Mouse (Mus musculus) heart, adult 2 months (tissue): ENCODE data around the gene Pdk2. TPM values are rescaled to one million over a fixed set of nuclear protein-coding genes. Genes with fewer than 3 reads are reported as not detected.

ENCODE experiments used
- DNase-seq, 2 experiments: peaks; one replicate each; pipeline ENCODE4 v3.0.0; 2021
- H3K27ac ChIP-seq: fragments of 200-600 bp; 2 replicates; pipeline ENCODE4 v1.8.1; 2022
- H3K27me3 ChIP-seq: fragments of 200-500 bp; 2 replicates; pipeline ENCODE4 v1.6.1; 2012; ENCODE audit warnings: mild to moderate bottlenecking, low read length, inconsistent platforms, mixed read lengths; ENCODE audit not compliant: control insufficient read depth, insufficient read depth
- H3K36me3 ChIP-seq: fragments of 200-500 bp; 2 replicates; pipeline ENCODE4 v1.6.1; 2012; ENCODE audit warnings: low read length, inconsistent platforms; ENCODE audit not compliant: control insufficient read depth, insufficient read depth
- H3K4me1 ChIP-seq: fragments of 200-500 bp; 2 replicates; pipeline ENCODE4 v1.6.1; 2011; ENCODE audit warnings: low read length; ENCODE audit not compliant: control insufficient read depth, insufficient read depth
- H3K4me3 ChIP-seq: fragments of 200-600 bp; 2 replicates; pipeline ENCODE4 v1.8.1; 2022
- H3K79me2 ChIP-seq: fragments of 200-500 bp; replicated peaks from 2 replicates; pipeline ENCODE4 v1.6.1; 2012; ENCODE audit warnings: mild to moderate bottlenecking, inconsistent platforms, low read length, moderate library complexity, mixed read lengths; ENCODE audit not compliant: control insufficient read depth, insufficient read depth
- H3K9ac ChIP-seq: fragments of 200-500 bp; 2 replicates; pipeline ENCODE4 v1.6.1; 2012; ENCODE audit warnings: low read depth, mild to moderate bottlenecking, control low read depth, inconsistent platforms, low read length, mixed read lengths
- CTCF ChIP-seq: fragments of 200-600 bp; IDR thresholded peaks from 2 replicates; pipeline ENCODE4 v1.8.1; 2022; ENCODE audit warnings: antibody characterized with exemption, mild to moderate bottlenecking, moderate library complexity
- EP300 ChIP-seq: fragments of 200-500 bp; IDR thresholded peaks from 2 replicates; pipeline ENCODE4 v1.6.1; 2011; ENCODE audit warnings: low read depth, low read length, control low read depth; ENCODE audit not compliant: insufficient read depth
- POLR2A ChIP-seq: fragments of 200-500 bp; IDR thresholded peaks from 2 replicates; pipeline ENCODE4 v1.6.1; 2011; ENCODE audit warnings: mild to moderate bottlenecking, low read depth, low read length, control low read depth; ENCODE audit not compliant: insufficient read depth
- WGBS: fragments of 180-500 bp; shearing (Covaris S2); methylation state at CpG from one replicate; pipeline ENCODE4 v1.1.7; 2018; 5-methylcytosine and 5-hydroxymethylcytosine counted together
- intact Hi-C: fragments of 180-260 bp; cut with DNase I; formaldehyde crosslinking; loops from one replicate; pipeline ENCODE4 v1.15.1; 2025
- polyA plus RNA-seq: library from polyadenylated mRNA; depleted of rRNA; stranded (reverse); fragments of >200 nt; gene quantifications from 2 replicates; pipeline ENCODE4 v1.2.3, GENCODE M21; 2012
- total RNA-seq, 2 experiments: library from RNA; stranded (reverse); gene quantifications; 2 replicates each; pipeline ENCODE4 v1.2.3; 2021

Gene Pdk2
- total and polyA plus RNA-seq, 3 experiments = 393 to 592 (median 479) TPM

DNA sequence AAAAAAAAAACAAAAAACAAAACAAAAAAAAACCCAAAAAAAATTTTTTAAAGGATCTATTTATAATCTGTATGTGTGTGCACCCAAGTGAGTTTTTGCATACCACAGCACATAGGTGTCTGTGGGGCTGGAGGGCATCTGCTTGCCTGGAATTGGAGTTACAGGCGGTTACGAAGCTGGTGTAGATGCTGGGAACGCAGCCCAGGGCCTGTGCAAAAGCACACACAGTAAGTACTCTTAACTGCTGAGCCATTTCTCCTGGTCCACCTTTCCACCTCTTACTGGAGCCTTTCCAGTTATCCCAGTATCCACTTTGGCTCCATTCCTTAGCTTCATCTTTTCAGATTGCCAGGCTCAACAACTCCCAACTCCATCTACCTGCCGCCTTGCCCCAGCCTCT, 1.9 kb upstream of the Pdk2 start:
- H3K4me3 ChIP-seq = no peak overlapping the region
- no peaks in the 10 kb centered on the region; the same call in 1 of the 2 replicates for H3K4me1 ChIP-seq
- H3K27ac ChIP-seq = no peak overlapping the region
- H3K36me3 ChIP-seq = no peaks in the 10 kb centered on the region
- intact Hi-C loops = loop anchor here (2.0 to 10.0 kb wide), 4 partner anchors 64 to 482 kb away; partner anchors contain the start of gene Col1a1
- TF ChIP-seq CTCF = no peak
- TF ChIP-seq EP300 = no peak
- no peak for TF ChIP-seq POLR2A
- H3K79me2 ChIP-seq = peaks cover 1% of the 10 kb centered on the region; the same call in 1 of the 2 replicates
- no peak for DNase-seq
- 92% methylated on average over 4 of the region's 4 CpGs for WGBS
- H3K9ac ChIP-seq = no peak overlapping the region
- no peaks in the 10 kb centered on the region for H3K27me3 ChIP-seq

DNA sequence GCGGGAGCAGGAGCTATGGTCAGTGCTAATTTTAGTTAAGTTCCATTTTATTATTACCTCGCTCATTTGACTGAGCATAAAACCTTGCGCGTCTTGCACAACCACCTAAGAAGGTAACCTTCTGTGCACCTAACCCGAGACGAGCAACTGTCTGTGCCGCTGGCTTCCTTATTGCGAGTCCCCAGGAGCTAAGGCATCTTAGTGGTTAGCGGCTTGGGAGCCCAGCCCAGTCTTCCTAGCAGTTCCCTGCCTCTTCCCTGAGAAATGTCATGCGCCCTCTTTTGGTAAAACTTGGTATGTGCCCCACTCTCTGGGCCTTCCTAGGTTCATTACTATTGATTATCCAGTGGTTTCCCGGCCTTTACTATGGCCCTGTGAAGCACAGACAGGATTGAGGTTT, 942 bp upstream of the Pdk2 start:
- Histone ChIP-seq H3K9ac (peak overlapping the region; percentile 61), H3K79me2 (peaks cover 1% of the 10 kb centered on the region; the same call in 1 of the 2 replicates), H3K4me3 (peak overlapping the region; percentile 83), H3K27ac (peak overlapping the region; percentile 98), H3K27me3 (no peaks in the 10 kb centered on the region), H3K4me1 (no peaks in the 10 kb centered on the region; the same call in 1 of the 2 replicates), H3K36me3 (no peaks in the 10 kb centered on the region)
- TF ChIP-seq EP300 (peak; percentile 76), POLR2A (peak; percentile 87), CTCF (peak; percentile 93)
- WGBS = under 1% methylated on average over 11 of the region's 11 CpGs
- DNase-seq = peak; percentile 83 to 88
- intact Hi-C loops = loop anchor here (2.0 to 10.0 kb wide), 4 partner anchors 63 to 483 kb away; partner anchors contain the start of gene Col1a1

DNA sequence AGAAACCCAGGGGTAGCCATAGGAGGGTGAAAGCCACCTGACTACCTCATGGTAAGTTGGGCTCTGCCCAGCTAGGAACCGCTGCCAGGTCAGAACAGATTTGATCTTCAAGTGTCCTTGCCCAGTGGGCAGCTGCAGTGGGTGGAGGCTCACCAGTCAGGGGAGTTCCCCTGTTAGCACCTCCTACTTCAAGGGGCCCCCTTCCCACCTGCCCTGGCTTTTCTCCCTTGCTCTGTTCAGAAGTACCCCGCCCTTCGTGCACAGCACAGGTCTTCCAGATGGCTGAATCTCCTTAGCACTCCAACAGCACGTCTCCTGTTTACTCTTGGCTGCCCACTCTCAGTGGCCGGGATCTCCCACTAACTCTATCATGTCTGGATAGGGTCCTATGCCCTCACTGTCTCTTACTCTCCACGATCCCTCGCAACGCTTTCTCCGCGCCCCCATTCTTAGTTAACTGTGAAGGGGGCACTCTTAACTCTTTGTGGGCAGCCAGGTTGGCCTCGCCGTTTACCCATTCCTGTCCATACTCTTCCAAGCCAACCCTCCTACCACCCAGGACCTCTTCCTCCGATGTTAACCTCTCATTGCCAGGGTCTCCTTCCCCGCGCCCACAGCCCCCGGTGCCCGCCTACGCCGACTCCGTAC, 539 bp downstream of the Pdk2 start:
- TF ChIP-seq EP300 (peak; percentile 87), POLR2A (peak; percentile 73), CTCF (no peak)

DNA sequence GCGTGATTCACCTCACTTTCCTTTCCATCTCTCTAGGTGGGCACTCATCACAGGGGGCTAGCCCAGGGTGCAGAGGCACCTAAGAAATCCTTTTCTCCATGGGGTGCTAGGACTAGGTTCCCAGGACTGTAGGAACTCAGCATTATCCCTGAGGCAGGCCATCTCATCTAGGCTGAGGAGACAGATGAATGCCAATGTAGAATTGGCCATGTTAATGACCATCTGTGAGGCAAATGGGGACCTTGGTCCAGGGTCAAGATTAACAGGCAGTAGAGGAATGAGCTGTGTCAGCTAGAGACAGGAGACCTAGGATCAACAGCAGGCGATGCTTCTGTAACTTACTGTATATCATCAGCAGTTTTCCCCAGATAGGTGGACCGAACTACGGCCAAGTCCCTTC, 1.4 kb downstream of the Pdk2 start:
- Histone ChIP-seq H3K79me2 (peaks cover 1% of the 10 kb centered on the region; the same call in 1 of the 2 replicates), H3K27ac (peak overlapping the region; percentile 98), H3K36me3 (no peaks in the 10 kb centered on the region), H3K4me3 (peak overlapping the region; percentile 83), H3K9ac (no peak overlapping the region; the same call in 1 of the 2 replicates), H3K4me1 (no peaks in the 10 kb centered on the region; the same call in 1 of the 2 replicates), H3K27me3 (no peaks in the 10 kb centered on the region)
- TF ChIP-seq POLR2A (no peak), CTCF (no peak), EP300 (no peak)
- intact Hi-C loops = loop anchor here (2.0 to 10.0 kb wide), 4 partner anchors 33 to 485 kb away; partner anchors contain the start of gene Col1a1
- DNase-seq = no peak
- 52% methylated on average over 4 of the region's 4 CpGs for WGBS

More for the DNA sequence above, 539 bp downstream of the Pdk2 start:
- Histone ChIP-seq H3K79me2 (peaks cover 1% of the 10 kb centered on the region; the same call in 1 of the 2 replicates), H3K9ac (peak overlapping the region; percentile 88), H3K27ac (peak overlapping the region; percentile 98), H3K36me3 (no peaks in the 10 kb centered on the region), H3K4me3 (peak overlapping the region; percentile 83), H3K4me1 (no peaks in the 10 kb centered on the region; the same call in 1 of the 2 replicates), H3K27me3 (no peaks in the 10 kb centered on the region)
- 2% methylated on average over 20 of the region's 20 CpGs for WGBS
- intact Hi-C loops = loop anchor here (2.0 to 10.0 kb wide), 4 partner anchors 34 to 484 kb away; partner anchors contain the start of gene Col1a1
- peak; percentile 75 to 87 for DNase-seq

DNA sequence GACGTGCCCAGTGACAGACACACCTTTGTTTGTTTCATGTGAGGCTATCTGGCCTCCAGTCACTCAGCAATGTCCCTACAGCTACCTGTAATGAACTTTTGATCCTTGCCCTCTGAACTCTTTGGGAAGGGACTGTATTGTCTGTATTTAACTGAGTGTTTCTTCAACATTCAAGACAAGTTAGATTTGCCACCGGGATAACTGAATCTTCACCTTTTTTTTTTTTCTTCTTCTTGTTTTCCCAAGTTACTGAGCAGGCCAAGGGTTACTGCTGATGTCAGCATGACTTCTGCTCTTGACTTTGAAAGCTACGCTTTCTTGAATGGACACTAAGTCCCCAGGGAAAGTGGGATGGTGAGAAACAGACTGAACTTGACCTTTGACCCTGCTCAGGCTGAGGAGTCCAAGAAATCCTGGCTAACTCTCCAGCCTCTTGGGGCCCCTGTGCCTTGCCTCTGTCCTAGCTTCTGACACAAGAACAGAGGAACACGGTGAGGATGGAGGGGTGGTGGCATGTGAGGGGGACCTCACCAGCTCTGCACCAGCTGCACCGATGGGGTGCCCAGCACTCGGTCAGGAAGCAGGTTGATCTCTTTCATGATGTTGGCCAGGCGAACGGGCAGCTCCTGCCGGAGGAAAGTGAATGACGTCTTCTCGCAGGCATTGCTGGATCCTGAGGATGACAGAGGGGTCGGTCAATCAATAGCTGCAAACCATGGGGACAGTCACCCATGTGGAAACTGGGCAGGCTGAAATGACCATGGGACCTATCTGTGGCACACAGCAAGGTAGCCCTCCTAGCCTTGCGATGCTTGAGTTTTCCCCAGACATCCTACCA, 2.1 kb downstream of the Pdk2 start:
- Histone ChIP-seq H3K36me3 (no peaks in the 10 kb centered on the region), H3K27ac (no peak overlapping the region; the same call in 1 of the 2 replicates), H3K27me3 (no peaks in the 10 kb centered on the region), H3K4me1 (no peaks in the 10 kb centered on the region; the same call in 1 of the 2 replicates), H3K4me3 (no peak overlapping the region), H3K9ac (no peak overlapping the region), H3K79me2 (peaks cover 1% of the 10 kb centered on the region; the same call in 1 of the 2 replicates)
- DNase-seq = no peak
- WGBS = 77% methylated on average over 13 of the region's 13 CpGs
- TF ChIP-seq EP300 = no peak
- no peak for TF ChIP-seq CTCF
- no peak for TF ChIP-seq POLR2A
- intact Hi-C loops = no loop called here
